Comparison of ENCODE assay signal across 13 mouse cellular contexts in the genomic region with DNA sequence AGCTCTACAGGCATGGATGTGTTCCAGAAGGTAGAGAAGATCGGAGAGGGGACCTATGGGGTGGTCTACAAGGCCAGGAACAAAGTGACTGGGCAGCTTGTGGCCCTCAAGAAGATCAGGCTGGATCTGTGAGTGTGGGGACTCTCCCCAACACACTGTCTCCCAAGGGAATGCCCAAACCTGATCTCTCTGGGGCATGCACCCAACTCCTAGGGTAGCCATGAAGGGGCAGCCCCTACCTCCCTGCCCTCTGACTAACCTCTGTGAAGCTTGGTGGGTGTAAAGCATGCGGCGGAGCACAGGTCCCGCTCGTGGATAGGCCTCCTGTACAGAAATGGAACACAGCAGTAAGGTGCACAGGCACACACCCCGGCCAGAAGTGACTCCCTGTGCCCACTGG.
"Had no signal": no experiment of that assay in that cellular context is flagged by ENCODE, and none has a peak within 500 bp of the region (broad histone marks: within the 10 kb centered on the region; RNA-seq: fewer than 3 reads in every experiment).

No protein-coding gene starts in this region.

- H3K4me3 ChIP-seq: left cerebral cortex, adult 2 months; megakaryocyte, embryonic 14.5 days; midbrain, embryonic 10.5 days; midbrain, embryonic 13.5 days had no signal

- H3K27ac ChIP-seq: left cerebral cortex, adult 2 months; liver, embryonic 14.5 days; midbrain, embryonic 10.5 days; midbrain, embryonic 13.5 days had no signal

- H3K9ac ChIP-seq: liver, embryonic 14.5 days; liver, postnatal 0 days; lung, embryonic 14.5 days; midbrain, embryonic 13.5 days had no signal

- H3K4me2 ChIP-seq: lung, embryonic 14.5 days; midbrain, embryonic 13.5 days had no signal

- DNase-seq: kidney, adult 2 months; kidney, postnatal 36 days; layer of hippocampus, postnatal 36 days; liver, postnatal 0 days; lung, embryonic 14.5 days; lung, postnatal 10 days; thymus, postnatal 25 days had no signal

- H3K9me3 ChIP-seq: midbrain, embryonic 10.5 days had no signal

- ATAC-seq: intestine, postnatal 0 days; liver, postnatal 0 days; midbrain, embryonic 13.5 days had no signal
